Mouse (Mus musculus) brown adipose tissue, adult 24 weeks (tissue): ENCODE results near the gene Hdac7. TPM values are rescaled to one million over a fixed set of nuclear protein-coding genes. Genes with fewer than 3 reads are reported as not detected.

Experiments used
- H3K27ac ChIP-seq: fragments of 200-500 bp; replicated peaks from 2 replicates; pipeline ENCODE4 v1.5.1; 2012; ENCODE audit warnings: low read depth, mild to moderate bottlenecking, low read length
- H3K4me1 ChIP-seq: fragments of 200-500 bp; 2 replicates; pipeline ENCODE4 v1.6.1; 2012; ENCODE audit warnings: low read length, mixed read lengths; ENCODE audit not compliant: control insufficient read depth, insufficient read depth, insufficient read length
- H3K4me3 ChIP-seq: fragments of 200-500 bp; 2 replicates; pipeline ENCODE4 v1.5.1; 2012; ENCODE audit warnings: low read depth, mild to moderate bottlenecking, low read length, moderate library complexity; ENCODE audit not compliant: insufficient read depth
- polyA plus RNA-seq: library from polyadenylated mRNA; stranded (reverse); fragments of >200 nt; gene quantifications from 2 replicates; pipeline ENCODE4 v1.2.4, GENCODE M21; 2012; ENCODE audit not compliant: missing spikeins, insufficient read depth, insufficient read length

Hdac7 gene
- polyA plus RNA-seq, 1 experiment: 10.2 TPM

- Histone ChIP-seq H3K4me3 (no peak overlapping the region), H3K4me1 (no peaks in the 10 kb centered on the region), H3K27ac (no peak overlapping the region)
Observed at GRCm38 (mm10) chr15:97846121-97846882, 2.0 kb upstream of the Hdac7 start.

- H3K27ac ChIP-seq: no peak overlapping the region
- peaks cover 19% of the 10 kb centered on the region for H3K4me1 ChIP-seq
- H3K4me3 ChIP-seq: no peak overlapping the region
Observed at GRCm38 (mm10) chr15:97843247-97843651, 1.1 kb downstream of the Hdac7 start.

- no peak overlapping the region for H3K27ac ChIP-seq
- no peak overlapping the region for H3K4me3 ChIP-seq
- H3K4me1 ChIP-seq: peaks cover 26% of the 10 kb centered on the region
Observed at GRCm38 (mm10) chr15:97842058-97842457, 2.2 kb downstream of the Hdac7 start.

DNA sequence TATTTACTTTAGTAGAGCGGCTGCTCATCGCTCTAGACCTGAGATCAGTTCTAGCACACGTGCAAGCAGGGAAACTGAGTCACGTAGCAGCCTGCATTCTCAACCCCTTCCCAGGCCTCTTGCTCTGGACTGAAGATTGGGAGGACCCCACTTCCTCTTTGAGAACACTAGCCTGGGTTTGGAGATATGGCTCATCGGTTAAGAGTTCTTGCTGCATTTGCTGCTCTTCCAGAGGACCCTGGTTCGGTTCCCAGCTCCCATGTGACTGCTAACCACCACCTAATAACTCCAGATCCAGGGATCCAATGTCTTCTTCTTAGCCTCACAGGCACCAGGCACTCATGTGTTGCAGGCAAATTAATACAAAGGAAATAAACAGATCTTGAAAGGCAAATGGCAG lies 2.9 kb downstream of the Hdac7 start:
- Histone ChIP-seq H3K4me1 (peaks cover 26% of the 10 kb centered on the region), H3K4me3 (no peak overlapping the region), H3K27ac (no peak overlapping the region)

DNA sequence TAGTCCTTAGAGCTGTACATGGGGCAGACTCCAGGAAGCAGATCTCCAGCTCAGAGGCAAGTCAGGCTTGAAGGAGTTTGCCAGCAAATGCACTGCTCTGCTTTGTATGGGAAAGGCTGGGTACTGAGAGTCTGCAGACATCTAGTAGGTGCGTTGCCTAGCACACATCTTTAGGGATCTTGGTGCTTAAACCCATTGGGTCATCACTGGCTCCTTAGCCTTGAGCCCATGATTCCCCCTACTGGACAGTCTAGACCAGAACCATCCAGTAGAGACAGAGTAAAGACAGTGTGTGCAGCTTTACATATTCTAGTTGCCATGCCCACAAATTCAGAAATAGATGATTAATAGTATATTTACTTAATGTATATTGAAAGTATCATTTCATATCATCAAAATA lies 3.5 kb downstream of the Hdac7 start:
- no peak overlapping the region for H3K4me3 ChIP-seq
- H3K4me1 ChIP-seq: peaks cover 26% of the 10 kb centered on the region
- H3K27ac ChIP-seq: peak overlapping the region; percentile 75; the same call in 1 of the 2 replicates

DNA sequence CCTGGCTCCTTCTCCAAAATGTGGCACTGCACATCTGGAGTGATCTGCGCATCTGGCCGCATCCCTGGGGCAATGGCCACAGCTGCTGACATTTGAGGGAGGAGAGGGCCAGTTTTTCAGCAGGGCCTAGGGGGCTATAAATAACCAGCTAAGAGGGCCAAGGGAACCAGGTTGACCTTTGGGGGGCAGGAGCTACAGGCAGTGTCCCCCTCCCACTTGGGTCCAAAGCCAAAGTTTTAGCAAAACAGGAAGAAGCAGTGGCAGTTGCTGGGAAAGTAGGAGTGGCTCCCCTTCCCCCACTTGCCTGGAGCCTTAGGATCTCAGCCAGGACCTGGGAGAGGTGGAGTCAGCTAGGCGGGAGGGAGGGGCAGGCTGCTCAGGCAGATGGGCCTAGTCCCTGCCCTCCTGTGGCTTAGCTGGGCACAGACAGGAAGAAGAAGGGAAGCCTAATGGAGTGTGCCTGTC lies 4.3 kb downstream of the Hdac7 start:
- H3K27ac ChIP-seq: peak overlapping the region; percentile 75
- no peak overlapping the region for H3K4me3 ChIP-seq
- H3K4me1 ChIP-seq: peaks cover 26% of the 10 kb centered on the region

DNA sequence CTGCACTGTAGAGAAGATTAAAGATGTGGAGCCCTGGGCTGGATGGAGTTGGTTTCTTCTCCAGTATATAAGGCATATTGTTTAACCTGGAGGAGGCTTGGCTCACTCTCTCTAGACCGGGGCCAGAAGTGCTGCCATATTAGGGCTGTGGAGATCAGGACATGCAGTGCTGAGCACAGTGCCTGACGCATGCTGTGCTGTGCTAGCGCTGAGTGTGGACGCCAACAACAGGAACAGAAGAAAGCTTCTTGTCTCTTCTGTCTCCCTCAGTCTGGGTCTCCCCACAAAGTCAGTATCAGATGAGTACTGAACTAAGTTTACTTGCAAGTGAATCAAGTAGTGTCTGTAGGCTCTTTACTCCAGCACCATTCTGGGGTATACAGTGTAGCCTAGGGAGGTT lies 4.8 kb downstream of the Hdac7 start:
- Histone ChIP-seq H3K4me1 (peaks cover 26% of the 10 kb centered on the region), H3K4me3 (no peak overlapping the region), H3K27ac (peak overlapping the region; percentile 54)

GRCm38 (mm10) chr15:97839012-97839411 lies 5.3 kb downstream of the Hdac7 start:
- H3K27ac ChIP-seq: peak overlapping the region; percentile 54
- peaks cover 26% of the 10 kb centered on the region for H3K4me1 ChIP-seq
- H3K4me3 ChIP-seq: no peak overlapping the region

DNA sequence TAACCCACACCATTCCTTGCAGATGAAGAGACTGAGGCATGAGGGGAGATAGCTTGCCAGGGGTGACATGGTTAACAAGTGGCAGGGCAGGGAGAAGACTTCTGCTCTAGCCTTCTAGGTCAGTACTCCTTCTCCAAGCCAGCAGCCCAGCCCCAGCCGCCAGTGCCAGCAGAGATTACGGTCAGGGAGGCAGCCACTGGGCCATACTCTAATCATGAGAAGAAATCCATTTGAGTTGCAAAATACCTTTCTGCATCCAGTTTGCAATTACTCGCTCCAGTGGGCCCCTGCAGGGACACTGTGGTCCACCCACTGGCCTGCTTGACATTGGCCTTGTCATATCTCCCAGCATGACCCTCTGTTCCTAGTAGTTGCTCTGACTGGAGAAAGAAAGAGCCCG lies 5.9 kb downstream of the Hdac7 start:
- Histone ChIP-seq H3K4me1 (peaks cover 26% of the 10 kb centered on the region), H3K27ac (no peak overlapping the region)

GRCm38 (mm10) chr15:97837491-97838061 lies 6.7 kb downstream of the Hdac7 start:
- Histone ChIP-seq H3K4me1 (peaks cover 30% of the 10 kb centered on the region), H3K27ac (peak overlapping the region; percentile 72), H3K4me3 (no peak overlapping the region)

More for the DNA sequence above, 5.9 kb downstream of the Hdac7 start:
- no peak overlapping the region for H3K4me3 ChIP-seq

- Histone ChIP-seq H3K4me3 (no peak overlapping the region), H3K27ac (peak overlapping the region; percentile 72; the same call in 1 of the 2 replicates), H3K4me1 (peaks cover 35% of the 10 kb centered on the region)
Observed at GRCm38 (mm10) chr15:97836894-97837247, 7.4 kb downstream of the Hdac7 start.

DNA sequence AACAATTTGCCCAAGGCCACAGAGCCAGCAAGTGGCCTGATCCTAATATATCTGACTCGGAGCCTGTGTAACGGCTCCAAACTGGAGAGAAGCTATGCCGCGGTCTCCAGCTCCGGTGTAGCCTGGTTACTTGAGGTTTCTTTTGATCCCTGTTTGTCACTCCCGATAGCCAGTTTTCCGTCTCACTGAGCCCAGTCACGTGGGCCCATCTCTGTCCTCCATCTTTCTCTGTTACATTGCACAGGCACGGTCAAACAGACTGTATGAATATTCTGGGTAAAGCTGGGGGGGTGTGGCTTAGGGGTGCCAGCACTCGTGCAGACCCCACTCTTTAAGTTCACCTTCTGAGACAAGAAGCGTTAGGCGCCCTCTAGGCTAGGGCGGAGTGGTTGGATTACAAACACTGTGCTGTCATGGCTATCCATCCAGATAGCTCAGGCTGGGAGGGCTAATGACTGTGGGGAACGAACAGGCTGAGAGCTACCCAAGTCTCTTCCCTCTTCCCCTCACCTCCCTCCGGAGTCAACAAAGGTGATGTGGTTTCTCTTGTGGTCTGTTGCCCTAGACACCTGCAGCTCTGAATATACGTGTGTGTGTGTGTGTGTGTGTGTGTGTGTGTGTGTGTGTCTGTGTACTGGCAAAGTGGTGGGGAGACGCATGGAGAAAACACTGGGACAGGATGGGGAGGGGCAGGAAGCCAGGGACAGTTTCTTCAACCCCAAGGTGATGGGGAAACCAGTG lies 8.0 kb downstream of the Hdac7 start:
- Histone ChIP-seq H3K4me1 (peaks cover 35% of the 10 kb centered on the region), H3K27ac (0 out of 2 replicates have a peak overlapping the region, but pooled peaks have one; percentile 72), H3K4me3 (no peak overlapping the region)

GRCm38 (mm10) chr15:97832764-97833479 lies 11.4 kb downstream of the Hdac7 start:
- peak overlapping the region; percentile 82 for H3K27ac ChIP-seq
- H3K4me3 ChIP-seq: no peak overlapping the region
- peaks cover 16% of the 10 kb centered on the region for H3K4me1 ChIP-seq

- Histone ChIP-seq H3K4me3 (peak overlapping the region; percentile 61), H3K27ac (peak overlapping the region; percentile 82), H3K4me1 (peaks cover 11% of the 10 kb centered on the region)
Observed at GRCm38 (mm10) chr15:97831987-97832640, 12.2 kb downstream of the Hdac7 start.
